Mouse (Mus musculus) cerebellum, postnatal 14 days (tissue): ENCODE measurements at regions not wholly inside any gene's neighbourhood (a gene's known extent, or its start where the extent isn't known, plus 50 kb on each side); places are given as distances from the start of the nearest gene placed in this dataset.
A peak's percentile ranks its signal among the peaks of the same experiment; 100 is the strongest.
"Not testable (repeated sequence)": the region's sequence is repeated elsewhere in the genome, so short reads cannot be mapped to it uniquely, and the experiment has no call there.

ENCODE experiments used
- DNase-seq, 2 experiments: peaks; one replicate each; pipeline ENCODE4 v3.0.0; 2021; ENCODE audit warnings: mixed read lengths in 2 of 2

- DNase-seq: peak; percentile 52 to 54
Observed at GRCm38 (mm10) chr1:88752332-88752731, 50.3 kb upstream of the Arl4c start.

- peak; percentile 68 to 83 for DNase-seq
Observed at GRCm38 (mm10) chr1:88756658-88757057, 54.6 kb upstream of the Arl4c start.

GRCm38 (mm10) chr1:88757162-88757561, 55.1 kb upstream of the Arl4c start:
- peak in 1 of 2 experiments; percentile 15 for DNase-seq

GRCm38 (mm10) chr1:88757746-88758145, 55.7 kb upstream of the Arl4c start:
- no peak for DNase-seq

- DNase-seq: no peak
Observed at GRCm38 (mm10) chr1:88760643-88761042, 58.6 kb upstream of the Arl4c start.

- DNase-seq: no peak
Observed at GRCm38 (mm10) chr1:88761121-88761520, 59.1 kb upstream of the Arl4c start.

- DNase-seq: no peak
Observed at GRCm38 (mm10) chr1:88763725-88764364, 61.8 kb upstream of the Arl4c start.

GRCm38 (mm10) chr1:88764478-88764877, 62.5 kb upstream of the Arl4c start:
- no peak for DNase-seq

GRCm38 (mm10) chr1:88777009-88777408, 75.0 kb upstream of the Arl4c start:
- DNase-seq: no peak

- DNase-seq: peak; percentile 48 to 52
Observed at GRCm38 (mm10) chr1:88780262-88780661, 78.2 kb upstream of the Arl4c start.

- no peak for DNase-seq
Observed at GRCm38 (mm10) chr1:88783083-88783482, 81.1 kb upstream of the Arl4c start.

- DNase-seq: no peak
Observed at GRCm38 (mm10) chr1:88784866-88785620, 83.0 kb upstream of the Arl4c start.

GRCm38 (mm10) chr1:88786066-88786465, 84.0 kb upstream of the Arl4c start:
- no peak for DNase-seq

- no peak for DNase-seq
Observed at GRCm38 (mm10) chr1:88790674-88791073, 88.7 kb upstream of the Arl4c start.

- DNase-seq: peak; percentile 37 to 41
Observed at GRCm38 (mm10) chr1:88794926-88795325, 92.9 kb upstream of the Arl4c start.

GRCm38 (mm10) chr1:88798473-88798872, 96.5 kb upstream of the Arl4c start:
- no peak for DNase-seq

- DNase-seq: no peak
Observed at GRCm38 (mm10) chr1:88798874-88799273, 96.9 kb upstream of the Arl4c start.

GRCm38 (mm10) chr1:88799343-88799742, 97.3 kb upstream of the Arl4c start:
- DNase-seq: no peak

- no peak for DNase-seq
Observed at GRCm38 (mm10) chr1:88799789-88800188, 97.8 kb upstream of the Arl4c start.

- no peak for DNase-seq
Observed at GRCm38 (mm10) chr1:88800411-88800810, 98.4 kb upstream of the Arl4c start.

GRCm38 (mm10) chr1:88801151-88801550, 99.1 kb upstream of the Arl4c start:
- DNase-seq: not testable (repeated sequence)

- DNase-seq: peak; percentile 37 to 68
Observed at GRCm38 (mm10) chr1:88806960-88807359, 104.9 kb upstream of the Arl4c start.

- no peak for DNase-seq
Observed at GRCm38 (mm10) chr1:88807901-88808300, 105.9 kb upstream of the Arl4c start.

GRCm38 (mm10) chr1:88808508-88808907, 106.5 kb upstream of the Arl4c start:
- DNase-seq: no peak
